Mouse (Mus musculus): ENCODE measurements around the gene 9530068E07Rik. TPM values are rescaled to one million over a fixed set of nuclear protein-coding genes. Genes with fewer than 3 reads are reported as not detected.
A peak's percentile ranks its signal among the peaks of the same experiment; 100 is the strongest.

The 9530068E07Rik gene
- total and polyA plus RNA-seq, 3 experiments = 102 to 153 (median 128) TPM

- Histone ChIP-seq H3K79me2 (replicated peaks; ENCODE audit: control insufficient read depth, extremely low read depth, insufficient read depth, poor library complexity, severe bottlenecking) (no peaks in the 10 kb centered on the region), H3K4me3 (replicated peaks in 1 of 3; ENCODE audit: low read depth in 2 of 3, low read length in 2 of 3, poor library complexity in 1 of 3) (no peak overlapping the region), H3K9ac (ENCODE audit: insufficient read depth, low read depth) (no peak overlapping the region), H3K9me3 (replicated peaks; ENCODE audit: low read length) (no peaks in the 10 kb centered on the region), H3K36me3 (replicated peaks in 1 of 2; ENCODE audit: control insufficient read depth in 1 of 2, insufficient read depth in 1 of 2, low read length in 1 of 2) (no peaks in the 10 kb centered on the region), H3K4me2 (ENCODE audit: insufficient read depth, low read depth, poor library complexity, severe bottlenecking) (no peak overlapping the region), H3K4me1 (ENCODE audit: control insufficient read depth in 1 of 2, insufficient read depth in 2 of 2) (no peaks in the 10 kb centered on the region), H3K27ac (ENCODE audit: insufficient read depth, low read depth) (no peak overlapping the region), H3K27me3 (replicated peaks) (peaks cover 48% of the 10 kb centered on the region)
- in situ Hi-C loops (cut with MboI; ENCODE audit: low pct_ligation_motif_present, low pct_unique_long_range_greater_than_20kb, low sequenced_read_pairs) = loop anchor here (25.0 kb wide), 1 partner anchor 842 kb away; no protein-coding TSS in a partner anchor
- no peak for DNase-seq (ENCODE audit: extremely low read depth)
- TF ChIP-seq MAX (IDR thresholded peaks at IDR 0.05; ENCODE audit: low read length) = no peak
- no peak for TF ChIP-seq ZMIZ1 (IDR thresholded peaks at IDR 0.05; ENCODE audit: low read depth, low read length)
- TF ChIP-seq IRF4 (IDR thresholded peaks at IDR 0.05; ENCODE audit: low read depth, low read length) = no peak
- no peak for TF ChIP-seq SMC3 (IDR thresholded peaks at IDR 0.05; ENCODE audit: low read depth, low read length)
- TF ChIP-seq JUN (IDR thresholded peaks at IDR 0.05; ENCODE audit: insufficient read depth, low read depth, low read length) = no peak
- TF ChIP-seq UBTF (IDR thresholded peaks at IDR 0.05; ENCODE audit: low read depth, low read length) = no peak
- no peak for TF ChIP-seq USF2 (conservative IDR thresholded peaks at IDR 0.05; ENCODE audit: low read depth, low read length)
- TF ChIP-seq SIN3A (IDR thresholded peaks at IDR 0.05; ENCODE audit: low read length) = no peak
- TF ChIP-seq ETS1 (conservative IDR thresholded peaks at IDR 0.05; ENCODE audit: low read depth, low read length) = no peak
- no peak for TF ChIP-seq NRF1 (IDR thresholded peaks at IDR 0.05; ENCODE audit: low read depth, low read length)
- TF ChIP-seq BHLHE40 (IDR thresholded peaks at IDR 0.05; ENCODE audit: low read depth, low read length) = no peak
- TF ChIP-seq RAD21 (IDR thresholded peaks at IDR 0.05; ENCODE audit: low read depth, low read length) = no peak
- TF ChIP-seq TCF12 (IDR thresholded peaks at IDR 0.05; ENCODE audit: low read depth, low read length) = no peak
- no peak for TF ChIP-seq MAFK (IDR thresholded peaks at IDR 0.05; ENCODE audit: insufficient replicate concordance, low read length)
- no peak for TF ChIP-seq RCOR1 (conservative IDR thresholded peaks at IDR 0.05; ENCODE audit: low read depth, low read length)
- dilution Hi-C loops (cut with MboI; ENCODE audit: extremely low pct_ligation_motif_present, extremely low pct_unique_long_range_greater_than_20kb, low sequenced_read_pairs) = no loop called here
Measured at GRCm38 (mm10) chr11:52420296-52421052, 24.2 kb downstream of the 9530068E07Rik start.

GRCm38 (mm10) chr11:52421053-52421778, 25.0 kb downstream of the 9530068E07Rik start:
- peak; percentile 71 for DNase-seq (ENCODE audit: extremely low read depth)
- Histone ChIP-seq H3K4me3 (replicated peaks in 1 of 3; ENCODE audit: low read depth in 2 of 3, low read length in 2 of 3, poor library complexity in 1 of 3) (no peak overlapping the region), H3K79me2 (replicated peaks; ENCODE audit: control insufficient read depth, extremely low read depth, insufficient read depth, poor library complexity, severe bottlenecking) (no peaks in the 10 kb centered on the region), H3K4me2 (ENCODE audit: insufficient read depth, low read depth, poor library complexity, severe bottlenecking) (no peak overlapping the region), H3K27me3 (replicated peaks) (peaks cover 48% of the 10 kb centered on the region), H3K9me3 (replicated peaks; ENCODE audit: low read length) (no peaks in the 10 kb centered on the region), H3K4me1 (ENCODE audit: control insufficient read depth in 1 of 2, insufficient read depth in 2 of 2) (no peaks in the 10 kb centered on the region), H3K36me3 (replicated peaks in 1 of 2; ENCODE audit: control insufficient read depth in 1 of 2, insufficient read depth in 1 of 2, low read length in 1 of 2) (no peaks in the 10 kb centered on the region), H3K9ac (ENCODE audit: insufficient read depth, low read depth) (no peak overlapping the region), H3K27ac (ENCODE audit: insufficient read depth, low read depth) (no peak overlapping the region)
- TF ChIP-seq MAZ (IDR thresholded peaks at IDR 0.05; ENCODE audit: low read depth, low read length) (no peak), JUND (conservative IDR thresholded peaks at IDR 0.05; ENCODE audit: low read depth, low read length) (no peak), ZNF384 (IDR thresholded peaks at IDR 0.05; ENCODE audit: low read depth, low read length) (peak; percentile 96), SMC3 (IDR thresholded peaks at IDR 0.05; ENCODE audit: low read depth, low read length) (peak; percentile 50), CTCF (conservative IDR thresholded peaks at IDR 0.05 in 1 of 2, IDR thresholded peaks at IDR 0.05 in 1 of 2; ENCODE audit: low read depth in 2 of 2, low read length in 2 of 2) (peak; percentile 84 to 91), RAD21 (IDR thresholded peaks at IDR 0.05; ENCODE audit: low read depth, low read length) (peak; percentile 84), MAX (IDR thresholded peaks at IDR 0.05; ENCODE audit: low read length) (no peak), ZKSCAN1 (IDR thresholded peaks at IDR 0.05; ENCODE audit: borderline replicate concordance, low read depth, low read length) (no peak)
- dilution Hi-C loops (cut with MboI; ENCODE audit: extremely low pct_ligation_motif_present, extremely low pct_unique_long_range_greater_than_20kb, low sequenced_read_pairs) = no loop called here
- in situ Hi-C loops (cut with MboI; ENCODE audit: low pct_ligation_motif_present, low pct_unique_long_range_greater_than_20kb, low sequenced_read_pairs) = loop anchor here (25.0 kb wide), 1 partner anchor 841 kb away; no protein-coding TSS in a partner anchor
